Mouse (Mus musculus) megakaryocyte progenitor cell, adult 5-6 weeks (primary cell): Measurements from ENCODE around the gene Hacd2. TPM values are rescaled to one million over a fixed set of nuclear protein-coding genes. Genes with fewer than 3 reads are reported as not detected.

Experiments used
- ATAC-seq: replicated peaks from 2 replicates; pipeline ENCODE4 v1.8.0; 2016; ENCODE audit warnings: mild to moderate bottlenecking, moderate TSS enrichment, inconsistent platforms; ENCODE audit not compliant: poor library complexity
- total RNA-seq, 2 experiments: library from RNA; stranded (forward) in 1 of 2; stranded (reverse) in 1 of 2; fragments of 157-497, 149-512 nt in 1 of 2; fragments of 200-1000 nt in 1 of 2; gene quantifications; 2 replicates each; pipeline versions ENCODE4 v1.2.3 to v1.2.4; 2015 to 2017

Hacd2 gene
- total RNA-seq (2015) (75.9 and 108 TPM in 2 replicates), total RNA-seq (2017) (11.0 and 12.2 TPM in 2 replicates)

GRCm38 (mm10) chr16:35022242-35023137, at the start of gene Hacd2:
TSS of gene Hacd2 (plus strand) at chr16:35022428.
- peak; percentile 100 for ATAC-seq

GRCm38 (mm10) chr16:34972471-34972870, 49.8 kb upstream of the Hacd2 start:
- no peak for ATAC-seq

- peak; percentile 50; the same call in 1 of the 2 replicates for ATAC-seq
These were observed 46.7 kb upstream of the Hacd2 start for GRCm38 (mm10) chr16:34975544-34975943.

GRCm38 (mm10) chr16:34976630-34977029, 45.6 kb upstream of the Hacd2 start:
- 0 out of 2 replicates have a peak, but pooled peaks have one; percentile 20 for ATAC-seq

GRCm38 (mm10) chr16:34978018-34978417, 44.2 kb upstream of the Hacd2 start:
- ATAC-seq = no peak

GRCm38 (mm10) chr16:34981009-34981408, 41.2 kb upstream of the Hacd2 start:
- no peak for ATAC-seq

GRCm38 (mm10) chr16:34984203-34985030, 37.8 kb upstream of the Hacd2 start:
- no peak for ATAC-seq

GRCm38 (mm10) chr16:34985031-34985346, 37.2 kb upstream of the Hacd2 start:
- no peak for ATAC-seq

- peak; percentile 34 for ATAC-seq
These were observed 35.9 kb upstream of the Hacd2 start for GRCm38 (mm10) chr16:34986211-34986825.

GRCm38 (mm10) chr16:34991365-34991764, 30.9 kb upstream of the Hacd2 start:
- no peak for ATAC-seq

- no peak for ATAC-seq
These were observed 29.4 kb upstream of the Hacd2 start for GRCm38 (mm10) chr16:34992854-34993253.

- ATAC-seq = no peak
These were observed 28.4 kb upstream of the Hacd2 start for GRCm38 (mm10) chr16:34993694-34994330.

GRCm38 (mm10) chr16:34994641-34995141, 27.5 kb upstream of the Hacd2 start:
- no peak for ATAC-seq

- peak; percentile 57 for ATAC-seq
These were observed 26.1 kb upstream of the Hacd2 start for GRCm38 (mm10) chr16:34996133-34996532.

GRCm38 (mm10) chr16:34997052-34997451, 25.2 kb upstream of the Hacd2 start:
- ATAC-seq = no peak

- ATAC-seq = no peak
These were observed 24.7 kb upstream of the Hacd2 start for GRCm38 (mm10) chr16:34997576-34997975.

- no peak for ATAC-seq
These were observed 23.2 kb upstream of the Hacd2 start for GRCm38 (mm10) chr16:34999016-34999415.

GRCm38 (mm10) chr16:34999986-35000385, 22.2 kb upstream of the Hacd2 start:
- ATAC-seq = no peak

GRCm38 (mm10) chr16:35000923-35001560, 21.2 kb upstream of the Hacd2 start:
- no peak for ATAC-seq

- no peak for ATAC-seq
These were observed 17.9 kb upstream of the Hacd2 start for GRCm38 (mm10) chr16:35004356-35004755.
